Mouse (Mus musculus): Measurements from ENCODE around the gene Gm28230.

Gene Gm28230

DNA sequence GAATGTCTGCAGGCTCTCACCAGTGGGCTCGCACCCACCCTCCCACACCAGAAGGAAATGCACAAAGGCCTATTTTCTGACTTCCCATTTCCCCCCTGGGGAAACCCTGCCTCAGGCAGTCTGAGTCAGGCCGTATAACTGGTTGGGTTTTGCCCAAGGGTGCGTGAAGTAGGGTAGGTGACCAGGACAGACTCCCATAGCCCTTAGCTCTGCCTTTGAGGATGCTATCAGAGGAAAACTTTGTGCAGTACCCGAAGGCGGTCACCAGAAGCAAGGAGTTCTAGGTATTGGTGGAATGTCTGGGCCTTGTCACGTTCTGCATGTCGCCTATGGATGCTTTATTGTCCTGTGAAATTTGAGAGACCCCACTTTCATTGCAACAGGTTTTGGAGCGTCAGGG is 3.6 kb upstream of the Gm28230 start:
- no peak for DNase-seq (ENCODE audit: low read depth, low spot score)

GRCm38 (mm10) chr2:74724244-74725015 is 2.1 kb upstream of the Gm28230 start:
- DNase-seq (ENCODE audit: low read depth, low spot score) = no peak

DNA sequence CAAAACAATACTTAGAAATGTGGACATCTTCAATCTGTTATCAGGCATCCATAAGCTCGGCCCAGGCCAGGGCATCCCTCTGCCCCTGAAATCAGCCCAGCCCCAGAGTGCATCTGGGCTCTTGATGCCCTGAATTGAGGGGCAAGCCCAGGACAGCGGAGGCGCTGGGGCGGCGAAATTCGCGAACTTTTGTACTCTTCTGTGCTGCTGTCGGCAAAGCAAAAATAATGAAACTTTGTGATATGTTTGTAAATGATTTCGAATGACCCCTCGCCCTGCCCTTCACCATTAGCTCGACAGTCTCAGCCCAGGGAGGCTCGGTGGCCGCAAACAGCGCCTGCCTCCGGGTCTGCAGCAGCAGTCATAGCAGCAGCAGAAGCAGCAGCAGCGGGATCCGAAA is 1.4 kb upstream of the Gm28230 start:
- DNase-seq (ENCODE audit: low read depth, low spot score) = no peak

GRCm38 (mm10) chr2:74726973-74727639 is 578 bp downstream of the Gm28230 start:
- DNase-seq (ENCODE audit: low read depth, low spot score) = no peak

DNA sequence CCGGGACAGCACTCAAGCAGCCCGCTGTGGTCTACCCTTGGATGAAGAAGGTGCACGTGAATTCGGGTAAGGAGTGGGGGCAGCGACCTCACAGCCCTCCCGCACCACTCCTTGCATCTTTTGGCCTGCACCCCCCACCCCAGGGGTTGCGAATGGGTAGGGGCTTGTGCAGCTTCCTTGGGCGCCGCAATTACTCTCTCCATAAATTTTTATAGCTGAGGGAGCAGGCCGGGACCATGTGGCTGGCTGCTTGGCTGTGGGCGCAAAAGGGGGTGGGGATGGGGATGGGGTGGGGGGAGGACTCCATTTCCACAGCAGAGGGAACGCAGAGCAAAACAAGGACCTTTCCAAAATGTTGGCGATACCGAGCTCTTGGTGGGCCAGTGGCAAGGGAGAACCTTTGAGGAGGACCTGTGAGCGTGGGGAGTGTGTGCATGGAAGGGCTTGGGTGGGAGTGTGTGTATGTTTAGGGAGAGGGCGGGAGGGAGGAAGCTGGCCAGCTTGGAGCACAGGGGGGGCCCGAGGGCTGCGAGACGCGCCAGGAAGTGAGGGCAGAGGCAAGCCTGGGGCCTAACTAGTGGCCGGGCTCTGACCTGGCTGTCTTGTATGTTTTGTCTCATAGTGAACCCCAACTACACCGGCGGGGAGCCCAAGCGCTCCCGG is 1.2 kb downstream of the Gm28230 start:
- DNase-seq (ENCODE audit: low read depth, low spot score) = no peak

- DNase-seq (ENCODE audit: low read depth, low spot score) = no peak
Measured at GRCm38 (mm10) chr2:74728303-74728680, 1.8 kb downstream of the Gm28230 start.

DNA sequence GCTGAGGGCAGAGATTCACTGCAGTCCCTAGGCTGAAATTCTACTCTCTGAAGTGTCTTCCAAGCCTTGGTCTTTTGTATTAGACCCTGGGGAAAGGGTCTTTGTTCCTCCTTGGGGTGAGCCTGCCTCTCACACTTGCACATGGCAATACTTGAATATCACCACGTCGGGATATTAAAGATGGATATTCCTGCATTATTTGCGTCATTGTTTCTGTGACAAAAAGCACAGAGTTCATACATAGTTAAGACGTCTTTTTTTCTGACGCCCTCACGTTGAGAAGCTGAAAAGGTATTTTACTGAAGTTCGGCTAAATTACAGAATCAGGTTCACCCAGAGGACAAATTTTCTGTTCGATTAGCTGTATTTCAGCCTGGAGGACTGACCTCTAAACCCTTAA is 3.8 kb downstream of the Gm28230 start:
- no peak for DNase-seq (ENCODE audit: low read depth, low spot score)

DNA sequence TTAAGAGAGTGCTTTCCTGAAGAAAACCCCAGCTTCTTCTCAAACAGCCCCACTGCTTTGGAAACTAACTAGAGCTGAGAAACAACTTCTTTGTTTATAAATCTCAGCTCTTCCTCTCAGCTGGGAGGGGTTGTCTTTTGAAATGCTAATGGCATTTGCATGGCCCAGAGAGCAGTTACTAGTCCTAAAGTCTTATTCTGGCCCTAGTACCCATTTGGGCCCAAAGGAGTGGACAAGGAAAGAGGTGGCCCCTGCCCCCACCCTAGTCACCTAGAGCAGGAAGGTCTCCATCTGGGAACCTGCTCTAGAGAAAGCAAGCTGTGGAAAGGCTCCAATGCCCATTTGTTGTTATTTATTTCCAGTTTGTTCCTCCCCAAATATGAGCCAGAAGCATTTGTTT is 4.5 kb downstream of the Gm28230 start:
- DNase-seq (ENCODE audit: low read depth, low spot score) = no peak

GRCm38 (mm10) chr2:74731799-74732512 is 5.4 kb downstream of the Gm28230 start:
- no peak for DNase-seq (ENCODE audit: low read depth, low spot score)

- DNase-seq (ENCODE audit: low read depth, low spot score) = no peak
Measured at GRCm38 (mm10) chr2:74732513-74733316, 6.2 kb downstream of the Gm28230 start.

DNA sequence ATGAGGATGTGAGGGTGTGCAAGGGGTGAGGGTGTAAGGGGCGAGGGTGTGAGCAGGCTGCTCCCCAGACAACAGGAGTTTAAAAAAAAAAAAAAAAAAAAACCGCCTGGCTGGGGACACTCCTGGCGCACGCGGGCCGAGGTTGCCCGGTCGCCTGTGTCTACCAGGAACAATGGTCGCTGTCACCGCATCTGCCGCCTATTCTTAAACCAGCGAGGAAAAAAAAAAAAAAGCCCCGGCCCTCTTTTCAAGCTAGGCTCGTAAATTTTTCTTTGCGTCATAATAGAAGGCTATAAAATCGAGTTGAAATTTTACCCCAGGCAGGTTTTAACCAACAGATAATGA is 6.8 kb downstream of the Gm28230 start:
- DNase-seq (ENCODE audit: low read depth, low spot score) = no peak

GRCm38 (mm10) chr2:74733765-74734164 is 7.2 kb downstream of the Gm28230 start:
- DNase-seq (ENCODE audit: low read depth, low spot score) = no peak

GRCm38 (mm10) chr2:74734451-74734850 is 7.9 kb downstream of the Gm28230 start:
- DNase-seq (ENCODE audit: low read depth, low spot score) = no peak

DNA sequence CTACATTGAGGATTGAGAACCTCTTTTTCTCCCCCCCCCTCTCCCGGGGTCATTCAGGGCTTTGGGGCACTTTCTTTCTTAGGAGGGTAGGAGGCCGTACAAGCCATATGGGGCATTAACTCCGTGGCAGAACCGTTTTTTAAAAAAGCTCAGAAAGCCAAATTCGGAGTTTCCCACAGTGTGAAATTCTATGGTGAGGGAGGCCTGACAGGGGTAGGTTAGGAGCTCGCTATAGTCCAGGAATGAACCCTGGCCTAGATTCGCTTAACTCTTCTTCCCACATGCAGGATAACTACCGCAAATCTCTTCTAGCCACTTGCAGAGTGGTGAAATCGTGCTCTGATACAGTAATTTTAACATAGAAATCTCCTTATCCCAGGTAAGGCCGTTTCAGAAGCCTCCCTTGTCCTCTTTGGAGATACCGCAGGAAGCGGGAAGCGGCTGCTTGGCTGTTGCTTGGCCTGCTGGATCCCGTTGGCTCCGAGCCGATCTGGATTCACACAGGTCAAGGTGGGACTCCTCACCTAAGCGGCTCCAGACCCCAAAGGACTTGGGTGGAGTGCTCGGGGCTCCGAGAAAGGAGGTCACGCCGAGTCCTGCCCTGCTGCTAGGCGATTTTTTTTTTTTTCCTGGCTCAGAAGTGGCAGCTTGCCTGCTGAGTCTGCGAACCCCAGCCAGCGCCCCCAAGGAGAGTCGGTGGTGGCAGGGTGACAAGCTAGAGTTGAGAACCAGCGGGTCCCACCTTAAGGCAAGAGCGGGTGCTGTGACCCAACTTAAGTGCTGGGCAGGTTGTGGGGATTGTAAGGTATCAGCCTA is 8.7 kb downstream of the Gm28230 start:
- DNase-seq (ENCODE audit: low read depth, low spot score) = no peak

DNA sequence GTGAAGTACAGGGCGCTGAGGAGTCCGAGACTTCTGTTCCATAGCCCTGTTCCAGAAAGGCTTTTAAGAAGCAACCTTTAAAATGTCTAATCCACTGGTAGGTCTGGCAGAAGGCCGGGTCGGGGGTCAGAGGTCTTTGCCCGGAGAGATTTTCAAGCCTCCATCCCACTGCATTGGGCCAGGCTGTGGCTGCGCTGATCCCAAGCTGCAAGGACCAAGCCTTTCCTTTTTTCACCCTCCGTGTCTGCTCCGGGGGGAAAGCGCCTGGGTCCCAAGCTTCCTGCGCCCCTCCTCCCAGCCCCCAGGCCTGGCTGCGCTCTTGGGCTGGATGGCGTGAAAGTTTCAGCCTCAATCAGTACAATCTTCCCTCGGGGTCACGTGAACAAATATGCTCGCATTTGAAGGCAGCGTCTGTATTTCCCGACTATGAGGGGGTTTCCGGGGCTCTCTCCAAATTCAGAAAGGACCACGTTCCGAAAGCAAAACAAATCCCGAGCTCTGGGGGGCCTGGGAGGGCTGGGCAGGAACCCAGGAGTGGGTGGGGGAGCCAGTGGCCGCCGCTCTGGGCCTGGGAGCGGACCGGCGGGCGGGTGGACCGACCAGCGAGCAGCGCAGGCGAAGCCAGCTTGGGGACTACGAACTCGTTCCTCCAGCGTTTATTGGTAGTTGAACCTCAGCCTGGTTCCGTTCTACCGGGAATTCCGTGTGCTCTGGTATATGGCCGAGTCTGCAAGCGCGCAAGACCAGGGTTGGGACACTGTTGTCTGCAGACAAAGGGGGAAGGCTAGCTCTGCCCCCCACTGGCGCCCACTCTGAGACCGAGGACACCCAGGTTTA is 9.5 kb downstream of the Gm28230 start:
- no peak for DNase-seq (ENCODE audit: low read depth, low spot score)

GRCm38 (mm10) chr2:74736688-74737577 is 10.4 kb downstream of the Gm28230 start:
- DNase-seq (ENCODE audit: low read depth, low spot score) = no peak

GRCm38 (mm10) chr2:74737578-74738070 is 11.1 kb downstream of the Gm28230 start:
- no peak for DNase-seq (ENCODE audit: low read depth, low spot score)

Data from CD4-positive helper T cell, adult 2 months (primary cell).